Mouse (Mus musculus): ENCODE measurements around the gene Fbxo48. TPM values are rescaled to one million over a fixed set of nuclear protein-coding genes. Genes with fewer than 3 reads are reported as not detected.

Gene Fbxo48
- total and polyA plus RNA-seq, 2 experiments from 2014 or later, result 0.27 TPM; not detected in 1

- no peak for ATAC-seq (ENCODE audit: insufficient read depth, low read depth)
- Histone ChIP-seq H3K27ac (ENCODE audit: low read depth) (no peak overlapping the region), H3K4me1 (ENCODE audit: control insufficient read depth, insufficient read depth) (no peaks in the 10 kb centered on the region), H3K9me3 (replicated peaks; ENCODE audit: control insufficient read depth, low read length) (no peaks in the 10 kb centered on the region), H3K36me3 (replicated peaks; ENCODE audit: control insufficient read depth, insufficient read depth, low read length) (no peaks in the 10 kb centered on the region), H3K4me2 (ENCODE audit: low read depth, low read length) (no peak overlapping the region), H3K4me3 (ENCODE audit: low read depth, low read length) (no peak overlapping the region), H3K27me3 (ENCODE audit: control insufficient read depth, insufficient read depth, low read length) (no peaks in the 10 kb centered on the region), H3K9ac (replicated peaks; ENCODE audit: low read depth, low read length) (no peak overlapping the region)
- WGBS, result 75% methylated on average over 7 of the region's 7 CpGs
- no peak for DNase-seq (ENCODE audit: low spot score)
- TF ChIP-seq CTCF (IDR thresholded peaks at IDR 0.05; ENCODE audit: low read depth) (no peak), EP300 (IDR thresholded peaks at IDR 0.05; ENCODE audit: low read depth) (no peak)
Measured at GRCm38 (mm10) chr11:16986550-16987187, 35.5 kb downstream of the Fbxo48 start.

GRCm38 (mm10) chr11:16987745-16988328 lies 36.7 kb downstream of the Fbxo48 start:
- DNase-seq (ENCODE audit: low spot score), result no peak
- Histone ChIP-seq H3K27ac (ENCODE audit: low read depth) (no peak overlapping the region), H3K4me3 (ENCODE audit: low read depth, low read length) (no peak overlapping the region), H3K9me3 (replicated peaks; ENCODE audit: control insufficient read depth, low read length) (no peaks in the 10 kb centered on the region), H3K27me3 (ENCODE audit: control insufficient read depth, insufficient read depth, low read length) (no peaks in the 10 kb centered on the region), H3K9ac (replicated peaks; ENCODE audit: low read depth, low read length) (no peak overlapping the region), H3K4me2 (ENCODE audit: low read depth, low read length) (no peak overlapping the region), H3K4me1 (ENCODE audit: control insufficient read depth, insufficient read depth) (no peaks in the 10 kb centered on the region), H3K36me3 (replicated peaks; ENCODE audit: control insufficient read depth, insufficient read depth, low read length) (no peaks in the 10 kb centered on the region)
- no peak for TF ChIP-seq CTCF (IDR thresholded peaks at IDR 0.05; ENCODE audit: low read depth)
- TF ChIP-seq EP300 (IDR thresholded peaks at IDR 0.05; ENCODE audit: low read depth), result no peak
- no peak for ATAC-seq (ENCODE audit: insufficient read depth, low read depth)
- WGBS, result 65% methylated on average over 6 of the region's 6 CpGs

- DNase-seq (ENCODE audit: low spot score) (no peak), ATAC-seq (ENCODE audit: insufficient read depth, low read depth) (no peak)
- Histone ChIP-seq H3K4me2 (ENCODE audit: low read depth, low read length) (no peak overlapping the region), H3K27ac (ENCODE audit: low read depth) (no peak overlapping the region), H3K4me3 (ENCODE audit: low read depth, low read length) (no peak overlapping the region), H3K4me1 (ENCODE audit: control insufficient read depth, insufficient read depth) (no peaks in the 10 kb centered on the region), H3K9me3 (replicated peaks; ENCODE audit: control insufficient read depth, low read length) (no peaks in the 10 kb centered on the region), H3K36me3 (replicated peaks; ENCODE audit: control insufficient read depth, insufficient read depth, low read length) (no peaks in the 10 kb centered on the region), H3K9ac (replicated peaks; ENCODE audit: low read depth, low read length) (no peak overlapping the region), H3K27me3 (ENCODE audit: control insufficient read depth, insufficient read depth, low read length) (no peaks in the 10 kb centered on the region)
- WGBS, result 83% methylated on average over 5 of the region's 5 CpGs
- no peak for TF ChIP-seq EP300 (IDR thresholded peaks at IDR 0.05; ENCODE audit: low read depth)
- no peak for TF ChIP-seq CTCF (IDR thresholded peaks at IDR 0.05; ENCODE audit: low read depth)
Measured at GRCm38 (mm10) chr11:16989885-16990284, 38.7 kb downstream of the Fbxo48 start.

GRCm38 (mm10) chr11:16992880-16993279 lies 41.7 kb downstream of the Fbxo48 start:
- Histone ChIP-seq H3K4me3 (ENCODE audit: low read depth, low read length) (no peak overlapping the region), H3K4me1 (ENCODE audit: control insufficient read depth, insufficient read depth) (no peaks in the 10 kb centered on the region), H3K9me3 (replicated peaks; ENCODE audit: control insufficient read depth, low read length) (no peaks in the 10 kb centered on the region), H3K9ac (replicated peaks; ENCODE audit: low read depth, low read length) (no peak overlapping the region), H3K27me3 (ENCODE audit: control insufficient read depth, insufficient read depth, low read length) (no peaks in the 10 kb centered on the region), H3K4me2 (ENCODE audit: low read depth, low read length) (no peak overlapping the region), H3K36me3 (replicated peaks; ENCODE audit: control insufficient read depth, insufficient read depth, low read length) (no peaks in the 10 kb centered on the region), H3K27ac (ENCODE audit: low read depth) (no peak overlapping the region)
- no peak for DNase-seq (ENCODE audit: low spot score)
- 65% methylated on average over 6 of the region's 6 CpGs for WGBS
- no peak for TF ChIP-seq EP300 (IDR thresholded peaks at IDR 0.05; ENCODE audit: low read depth)
- TF ChIP-seq CTCF (IDR thresholded peaks at IDR 0.05; ENCODE audit: low read depth), result no peak
- no peak for ATAC-seq (ENCODE audit: insufficient read depth, low read depth)

- TF ChIP-seq EP300 (IDR thresholded peaks at IDR 0.05; ENCODE audit: low read depth), result no peak
- TF ChIP-seq CTCF (IDR thresholded peaks at IDR 0.05; ENCODE audit: low read depth), result no peak
- Histone ChIP-seq H3K4me2 (ENCODE audit: low read depth, low read length) (no peak overlapping the region), H3K27me3 (ENCODE audit: control insufficient read depth, insufficient read depth, low read length) (no peaks in the 10 kb centered on the region), H3K9me3 (replicated peaks; ENCODE audit: control insufficient read depth, low read length) (no peaks in the 10 kb centered on the region), H3K4me1 (ENCODE audit: control insufficient read depth, insufficient read depth) (no peaks in the 10 kb centered on the region), H3K36me3 (replicated peaks; ENCODE audit: control insufficient read depth, insufficient read depth, low read length) (no peaks in the 10 kb centered on the region), H3K9ac (replicated peaks; ENCODE audit: low read depth, low read length) (no peak overlapping the region), H3K4me3 (ENCODE audit: low read depth, low read length) (no peak overlapping the region), H3K27ac (ENCODE audit: low read depth) (no peak overlapping the region)
- ATAC-seq (ENCODE audit: insufficient read depth, low read depth) (no peak), DNase-seq (ENCODE audit: low spot score) (no peak)
Measured at GRCm38 (mm10) chr11:16996818-16997217, 45.6 kb downstream of the Fbxo48 start.

- TF ChIP-seq EP300 (IDR thresholded peaks at IDR 0.05; ENCODE audit: low read depth) (no peak), CTCF (IDR thresholded peaks at IDR 0.05; ENCODE audit: low read depth) (no peak)
- DNase-seq (ENCODE audit: low spot score), result no peak
- no peak overlapping the region for H3K4me3 ChIP-seq (ENCODE audit: low read depth, low read length)
- no peak for ATAC-seq (ENCODE audit: insufficient read depth, low read depth)
- H3K9ac ChIP-seq (replicated peaks; ENCODE audit: low read depth, low read length), result no peak overlapping the region
- H3K27me3 ChIP-seq (ENCODE audit: control insufficient read depth, insufficient read depth, low read length), result no peaks in the 10 kb centered on the region
- H3K4me1 ChIP-seq (ENCODE audit: control insufficient read depth, insufficient read depth), result no peaks in the 10 kb centered on the region
- H3K36me3 ChIP-seq (replicated peaks; ENCODE audit: control insufficient read depth, insufficient read depth, low read length), result no peaks in the 10 kb centered on the region
- no peak overlapping the region for H3K27ac ChIP-seq (ENCODE audit: low read depth)
- no peak overlapping the region for H3K4me2 ChIP-seq (ENCODE audit: low read depth, low read length)
- H3K9me3 ChIP-seq (replicated peaks; ENCODE audit: control insufficient read depth, low read length), result no peaks in the 10 kb centered on the region
Measured at GRCm38 (mm10) chr11:16997465-16997864, 46.3 kb downstream of the Fbxo48 start.
